Mouse (Mus musculus): ENCODE data around the gene Ccdc187.

GRCm38 (mm10) chr2:26314281-26315071, 20.1 kb upstream of the Ccdc187 start:
- TF ChIP-seq GATA1 (IDR thresholded peaks at IDR 0.05; ENCODE audit: borderline replicate concordance, low read length) (no peak), FLI1 (IDR thresholded peaks at IDR 0.05; ENCODE audit: low read length) (no peak)

All from megakaryocyte, embryonic 14.5 days (primary cell).